Mouse (Mus musculus) kidney, embryonic 15.5 days (tissue): ENCODE results near the gene Ahcy. TPM values are rescaled to one million over a fixed set of nuclear protein-coding genes. Genes with fewer than 3 reads are reported as not detected.
"Not testable (repeated sequence)": the region's sequence is repeated elsewhere in the genome, so short reads cannot be mapped to it uniquely, and the experiment has no call there.

Experiments
- ATAC-seq: fragments of 200-750 bp; cut with Nextera tagmentation; replicated peaks from 2 replicates; pipeline ENCODE4 v1.8.0; 2017; ENCODE audit warnings: moderate TSS enrichment; ENCODE audit not compliant: low FRiP score
- H3K27ac ChIP-seq: fragments of 300-500 bp; sonication (generic); 2 replicates; pipeline ENCODE4 v1.5.1; 2015; ENCODE audit warnings: mild to moderate bottlenecking, inconsistent platforms
- H3K27me3 ChIP-seq: fragments of 300-500 bp; sonication (generic); 2 replicates; pipeline ENCODE4 v1.6.1; 2015; ENCODE audit warnings: inconsistent platforms
- H3K36me3 ChIP-seq: fragments of 300-500 bp; sonication (generic); 2 replicates; pipeline ENCODE4 v1.6.1; 2015; ENCODE audit warnings: inconsistent platforms
- H3K4me1 ChIP-seq: fragments of 300-500 bp; sonication (generic); 2 replicates; pipeline ENCODE4 v1.6.1; 2015; ENCODE audit warnings: inconsistent platforms
- H3K4me2 ChIP-seq: fragments of 300-500 bp; sonication (generic); 2 replicates; pipeline ENCODE4 v1.6.1; 2015; ENCODE audit warnings: moderate library complexity, mild to moderate bottlenecking, inconsistent platforms
- H3K4me3 ChIP-seq: fragments of 300-500 bp; sonication (generic); replicated peaks from 2 replicates; pipeline ENCODE4 v1.5.1; 2015; ENCODE audit warnings: mild to moderate bottlenecking, inconsistent platforms
- H3K9ac ChIP-seq: fragments of 300-500 bp; sonication (generic); 2 replicates; pipeline ENCODE4 v1.6.1; 2015; ENCODE audit warnings: mild to moderate bottlenecking, inconsistent platforms
- H3K9me3 ChIP-seq: fragments of 300-500 bp; sonication (generic); replicated peaks from 2 replicates; pipeline ENCODE4 v1.6.1; 2016; ENCODE audit warnings: inconsistent platforms
- WGBS: fragments of 180-500 bp; shearing (Covaris S2); methylation state at CpG from one replicate; pipeline ENCODE4 v1.1.7; 2015; ENCODE audit warnings: mixed read lengths; 5-methylcytosine and 5-hydroxymethylcytosine counted together
- polyA plus RNA-seq: library from polyadenylated mRNA; unstranded; fragments of >200 nt; fragmentation: Nextera tagmentation; extraction: Ambion mirVana; gene quantifications from 2 replicates; pipeline ENCODE4 v1.2.1, GENCODE M21; 2015

Gene Ahcy
- polyA plus RNA-seq, 1 experiment from 2014 or later: 80.4 TPM

GRCm38 (mm10) chr2:155072353-155073145, 1.7 kb downstream of the Ahcy start:
- H3K4me2 ChIP-seq: peak overlapping the region; percentile 72
- H3K9ac ChIP-seq: no peak overlapping the region
- H3K27ac ChIP-seq: no peak overlapping the region
- H3K4me3 ChIP-seq: peak overlapping the region; percentile 67
- no peaks in the 10 kb centered on the region for H3K9me3 ChIP-seq
- ATAC-seq: no peak
- no peaks in the 10 kb centered on the region for H3K27me3 ChIP-seq
- peaks cover 34% of the 10 kb centered on the region for H3K4me1 ChIP-seq
- WGBS: 80% methylated on average over 8 of the region's 8 CpGs
- peaks cover 15% of the 10 kb centered on the region for H3K36me3 ChIP-seq

GRCm38 (mm10) chr2:155071027-155071426, 3.3 kb downstream of the Ahcy start:
- no peaks in the 10 kb centered on the region for H3K27me3 ChIP-seq
- no peaks in the 10 kb centered on the region for H3K9me3 ChIP-seq
- H3K4me2 ChIP-seq: no peak overlapping the region
- peaks cover 34% of the 10 kb centered on the region for H3K4me1 ChIP-seq
- no peak for ATAC-seq
- WGBS: 72% methylated on average over 9 of the region's 9 CpGs
- H3K4me3 ChIP-seq: no peak overlapping the region
- H3K36me3 ChIP-seq: peaks cover 30% of the 10 kb centered on the region
- H3K9ac ChIP-seq: no peak overlapping the region
- H3K27ac ChIP-seq: no peak overlapping the region

GRCm38 (mm10) chr2:155057361-155057760, 16.9 kb downstream of the Ahcy start:
- Histone ChIP-seq H3K27me3 (no peaks in the 10 kb centered on the region), H3K36me3 (peaks cover 28% of the 10 kb centered on the region), H3K4me1 (no peaks in the 10 kb centered on the region), H3K27ac (no peak overlapping the region), H3K4me3 (no peak overlapping the region), H3K9ac (no peak overlapping the region), H3K9me3 (no peaks in the 10 kb centered on the region), H3K4me2 (no peak overlapping the region)
- WGBS: 60% methylated on average over 1 of the region's 1 CpGs
- no peak for ATAC-seq

- Histone ChIP-seq H3K4me1 (peaks cover 9% of the 10 kb centered on the region), H3K27ac (no peak overlapping the region), H3K4me3 (no peak overlapping the region), H3K9me3 (no peaks in the 10 kb centered on the region), H3K36me3 (peaks cover 15% of the 10 kb centered on the region), H3K4me2 (no peak overlapping the region), H3K27me3 (no peaks in the 10 kb centered on the region), H3K9ac (no peak overlapping the region)
- WGBS: 72% methylated on average over 5 of the region's 5 CpGs
- no peak for ATAC-seq
These were observed 18.2 kb downstream of the Ahcy start for GRCm38 (mm10) chr2:155056076-155056578.

- Histone ChIP-seq H3K27ac (no peak overlapping the region), H3K4me2 (no peak overlapping the region), H3K9me3 (no peaks in the 10 kb centered on the region), H3K4me1 (peaks cover 17% of the 10 kb centered on the region), H3K9ac (no peak overlapping the region), H3K36me3 (peaks cover 7% of the 10 kb centered on the region), H3K4me3 (no peak overlapping the region), H3K27me3 (no peaks in the 10 kb centered on the region)
- 73% methylated on average over 3 of the region's 3 CpGs for WGBS
- no peak for ATAC-seq
These were observed 19.6 kb downstream of the Ahcy start for GRCm38 (mm10) chr2:155054672-155055071.

GRCm38 (mm10) chr2:155053512-155053911, 20.8 kb downstream of the Ahcy start:
- not testable (repeated sequence) for H3K27ac ChIP-seq, H3K9me3 ChIP-seq, H3K4me3 ChIP-seq, H3K4me2 ChIP-seq, H3K36me3 ChIP-seq, H3K27me3 ChIP-seq, H3K9ac ChIP-seq, ATAC-seq
- 92% methylated on average over 8 of the region's 8 CpGs for WGBS
- peaks cover 17% of the 10 kb centered on the region for H3K4me1 ChIP-seq

GRCm38 (mm10) chr2:155052681-155053080, 21.6 kb downstream of the Ahcy start:
- Histone ChIP-seq H3K36me3 (no peaks in the 10 kb centered on the region), H3K9ac (no peak overlapping the region), H3K4me2 (no peak overlapping the region), H3K4me1 (peaks cover 17% of the 10 kb centered on the region), H3K4me3 (no peak overlapping the region), H3K27ac (no peak overlapping the region), H3K27me3 (0 out of 2 replicates have a peak, but pooled peaks cover 3% of the 10 kb centered on the region), H3K9me3 (no peaks in the 10 kb centered on the region)
- no peak for ATAC-seq
- 88% methylated on average over 2 of the region's 2 CpGs for WGBS

GRCm38 (mm10) chr2:155051622-155052351, 22.5 kb downstream of the Ahcy start:
- 0 out of 2 replicates have a peak, but pooled peaks cover 3% of the 10 kb centered on the region for H3K27me3 ChIP-seq
- H3K4me1 ChIP-seq: peaks cover 17% of the 10 kb centered on the region
- ATAC-seq: no peak
- peak overlapping the region; percentile 94 for H3K4me2 ChIP-seq
- H3K36me3 ChIP-seq: no peaks in the 10 kb centered on the region
- H3K4me3 ChIP-seq: peak overlapping the region; percentile 62
- H3K27ac ChIP-seq: peak overlapping the region; percentile 91
- peak overlapping the region; percentile 51 for H3K9ac ChIP-seq
- no peaks in the 10 kb centered on the region for H3K9me3 ChIP-seq
- 17% methylated on average over 9 of the region's 9 CpGs for WGBS

GRCm38 (mm10) chr2:155050504-155051236, 23.6 kb downstream of the Ahcy start:
- H3K36me3 ChIP-seq: no peaks in the 10 kb centered on the region
- H3K27me3 ChIP-seq: 0 out of 2 replicates have a peak, but pooled peaks cover 3% of the 10 kb centered on the region
- no peaks in the 10 kb centered on the region for H3K9me3 ChIP-seq
- peak overlapping the region; percentile 62 for H3K4me3 ChIP-seq
- H3K9ac ChIP-seq: peak overlapping the region; percentile 65
- peaks cover 17% of the 10 kb centered on the region for H3K4me1 ChIP-seq
- peak; percentile 95 for ATAC-seq
- peak overlapping the region; percentile 91 for H3K27ac ChIP-seq
- H3K4me2 ChIP-seq: peak overlapping the region; percentile 94
- WGBS: under 1% methylated on average over 45 of the region's 45 CpGs

GRCm38 (mm10) chr2:155050108-155050503, 24.2 kb downstream of the Ahcy start:
- Histone ChIP-seq H3K4me1 (peaks cover 17% of the 10 kb centered on the region), H3K4me3 (peak overlapping the region; percentile 62), H3K9ac (peak overlapping the region; percentile 65), H3K27ac (peak overlapping the region; percentile 82), H3K36me3 (no peaks in the 10 kb centered on the region), H3K9me3 (no peaks in the 10 kb centered on the region), H3K4me2 (peak overlapping the region; percentile 94), H3K27me3 (0 out of 2 replicates have a peak, but pooled peaks cover 3% of the 10 kb centered on the region)
- WGBS: 27% methylated on average over 5 of the region's 5 CpGs
- no peak; the same call in 1 of the 2 replicates for ATAC-seq

- ATAC-seq: no peak
- no peak overlapping the region for H3K27ac ChIP-seq
- no peak overlapping the region for H3K4me3 ChIP-seq
- WGBS: 64% methylated on average over 7 of the region's 7 CpGs
- no peaks in the 10 kb centered on the region for H3K9me3 ChIP-seq
- H3K27me3 ChIP-seq: 0 out of 2 replicates have a peak, but pooled peaks cover 3% of the 10 kb centered on the region
- H3K4me1 ChIP-seq: peaks cover 17% of the 10 kb centered on the region
- no peak overlapping the region for H3K4me2 ChIP-seq
- no peaks in the 10 kb centered on the region for H3K36me3 ChIP-seq
- H3K9ac ChIP-seq: no peak overlapping the region
These were observed 26.7 kb downstream of the Ahcy start for GRCm38 (mm10) chr2:155047452-155048178.
